In the genomic region with DNA sequence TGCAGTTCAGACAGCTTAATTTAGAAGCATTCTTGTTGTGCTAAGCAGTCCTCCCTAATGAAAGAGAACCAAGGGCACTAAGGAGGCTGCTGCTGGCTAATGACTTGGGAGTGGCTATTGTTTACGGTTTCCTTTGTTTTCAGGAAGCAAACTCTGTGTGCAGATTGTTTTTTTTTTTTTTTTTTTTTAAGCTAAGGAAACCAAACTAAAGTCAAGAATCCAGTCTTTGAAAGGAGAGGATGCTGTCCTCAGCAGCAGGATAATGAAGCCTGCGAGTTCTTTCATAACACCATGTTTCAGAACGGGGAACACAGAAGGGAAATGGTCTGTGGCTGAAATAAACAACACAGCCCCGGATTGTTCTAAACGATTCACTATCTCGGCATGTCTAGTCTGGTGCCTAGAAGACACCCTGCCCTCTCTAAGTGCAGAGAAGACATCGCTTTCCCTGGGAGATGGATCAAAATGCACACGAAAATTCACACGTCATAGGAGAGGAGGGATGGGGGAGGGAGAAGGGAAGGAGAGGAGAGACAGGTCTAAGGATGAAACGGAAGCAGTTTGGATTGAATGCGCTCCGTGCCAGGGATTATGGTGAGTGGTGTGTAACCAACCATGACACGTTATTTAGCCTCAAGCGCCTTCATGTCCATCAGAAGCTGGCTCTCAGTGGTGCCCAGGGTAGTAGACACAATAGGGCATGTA, we compare ENCODE assay signal across 8 mouse cellular contexts.
A peak's percentile ranks its signal among the peaks of the same experiment; 100 is the strongest.
DNase-seq lines count a peak whose midpoint lies in the region; ATAC-seq lines count a peak whose summit lies in the region.

No protein-coding gene starts in this region.

- no peaks in the 10 kb centered on the region; the same call in 1 of the 2 replicates for H3K9me3 ChIP-seq in forebrain, embryonic 13.5 days (replicated peaks)
- no peaks in the 10 kb centered on the region for H3K9me3 ChIP-seq in midbrain, embryonic 15.5 days

- H3K4me3 ChIP-seq in brown adipose tissue, adult 24 weeks (ENCODE audit: insufficient read depth, low read depth, low read length) = peak overlapping the region; percentile 50
- peak overlapping the region; percentile 33 for H3K4me3 ChIP-seq in forebrain, embryonic 13.5 days
- H3K4me3 ChIP-seq in midbrain, embryonic 15.5 days = peak overlapping the region; percentile 21

- peak overlapping the region; percentile 100 for H3K27ac ChIP-seq in brown adipose tissue, adult 24 weeks (replicated peaks; ENCODE audit: low read depth, low read length)
- H3K27ac ChIP-seq in forebrain, embryonic 13.5 days = peak overlapping the region; percentile 57; the same call in 1 of the 2 replicates
- peak overlapping the region; percentile 12 for H3K27ac ChIP-seq in midbrain, embryonic 15.5 days

- 2% methylated on average over 14 of the region's 14 CpGs for WGBS in forebrain, embryonic 13.5 days
- 6% methylated on average over 14 of the region's 14 CpGs for WGBS in midbrain, embryonic 15.5 days

- no peaks in the 10 kb centered on the region for H3K27me3 ChIP-seq in forebrain, embryonic 13.5 days
- no peaks in the 10 kb centered on the region for H3K27me3 ChIP-seq in midbrain, embryonic 15.5 days (replicated peaks)

- peak overlapping the region; percentile 60 for H3K4me2 ChIP-seq in forebrain, embryonic 13.5 days
- peak overlapping the region; percentile 44 for H3K4me2 ChIP-seq in midbrain, embryonic 15.5 days

- DNase-seq in frontal cortex, postnatal 36 days (ENCODE audit: low spot score in 2 of 2) = peak; percentile 21 to 24
- DNase-seq in frontal cortex, postnatal 10 days (ENCODE audit: low spot score in 2 of 2) = no peak
- DNase-seq in kidney, postnatal 10 days = peak; percentile 39
- no peak for DNase-seq in urinary bladder, postnatal 4 days (ENCODE audit: low spot score in 2 of 2)
- DNase-seq in adrenal gland, adult 2 months = no peak

- peaks cover 29% of the 10 kb centered on the region for H3K4me1 ChIP-seq in brown adipose tissue, adult 24 weeks (ENCODE audit: control insufficient read depth, insufficient read depth, insufficient read length, low read length)
- H3K4me1 ChIP-seq in forebrain, embryonic 13.5 days = peaks cover 28% of the 10 kb centered on the region
- H3K4me1 ChIP-seq in midbrain, embryonic 15.5 days = peaks cover 14% of the 10 kb centered on the region; the same call in 1 of the 2 replicates

- H3K36me3 ChIP-seq in forebrain, embryonic 13.5 days (ENCODE audit: poor library complexity, severe bottlenecking) = no peaks in the 10 kb centered on the region
- no peaks in the 10 kb centered on the region for H3K36me3 ChIP-seq in midbrain, embryonic 15.5 days (replicated peaks)

- ATAC-seq in forebrain, embryonic 13.5 days = peak; percentile 71
- peak; percentile 78 for ATAC-seq in midbrain, embryonic 15.5 days (replicated peaks)

- peak overlapping the region; percentile 51; the same call in 1 of the 2 replicates for H3K9ac ChIP-seq in forebrain, embryonic 13.5 days
- no peak overlapping the region; the same call in 1 of the 2 replicates for H3K9ac ChIP-seq in midbrain, embryonic 15.5 days

Comparison
In these comparisons a context has a peak if more than half of its experiments do, and no peak if none do; other contexts are left out.
1. DNase-seq: peak in frontal cortex, postnatal 36 days (2 of 2) and kidney, postnatal 10 days (single experiment); none in frontal cortex, postnatal 10 days (0 of 2), urinary bladder, postnatal 4 days (0 of 2) and adrenal gland, adult 2 months (single experiment).
2. H3K27ac ChIP-seq: peak in every context shown above with its lines; median percentile 100 in brown adipose tissue, adult 24 weeks; 57 in forebrain, embryonic 13.5 days; 12 in midbrain, embryonic 15.5 days.
3. Peak in every context shown above with its lines, with median percentiles within 50 percentile points of each other: H3K4me3 ChIP-seq.